In the genomic region with DNA sequence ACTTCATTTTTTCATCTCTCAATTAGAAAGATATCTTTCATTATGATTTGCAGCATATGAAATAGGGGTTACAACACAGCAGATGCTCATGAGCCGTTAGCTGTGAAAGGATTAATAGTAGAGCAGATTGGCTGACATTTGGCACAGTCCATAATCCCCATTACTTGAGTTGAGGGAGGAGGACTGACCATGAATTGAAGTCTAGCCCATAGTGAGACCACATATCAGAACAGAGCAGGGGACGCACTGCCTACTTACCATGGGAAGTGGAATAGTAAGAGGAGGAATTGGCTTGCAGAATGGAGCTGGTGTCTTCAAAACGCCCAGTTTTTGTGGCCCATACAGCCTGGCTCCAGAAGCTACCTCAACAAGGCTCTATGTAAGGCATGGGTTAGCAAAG, we compare ENCODE assay signal across 16 mouse cellular contexts.
DNase-seq lines count a peak whose midpoint lies in the region; ATAC-seq and TF ChIP-seq lines count a peak whose summit lies in the region.
"Had no signal": no experiment of that assay in that cellular context is flagged by ENCODE, and none has a peak within 500 bp of the region (broad histone marks: within the 10 kb centered on the region; RNA-seq: fewer than 3 reads in every experiment).

No protein-coding gene starts in this region.

- ATAC-seq in forebrain, embryonic 14.5 days = no peak
- no peak for ATAC-seq in forebrain, postnatal 0 days

- peaks cover 2% of the 10 kb centered on the region; the same call in 1 of the 2 replicates for H3K36me3 ChIP-seq in forebrain, embryonic 14.5 days (ENCODE audit: control insufficient read depth, insufficient read depth, low read length)
- no peaks in the 10 kb centered on the region for H3K36me3 ChIP-seq in forebrain, postnatal 0 days (ENCODE audit: insufficient read depth)
- no peaks in the 10 kb centered on the region for H3K36me3 ChIP-seq in thymus, adult 2 months (ENCODE audit: control insufficient read depth, insufficient read depth, low read length)
- H3K36me3 ChIP-seq: embryonic facial prominence, embryonic 13.5 days had no signal

- TF ChIP-seq CTCF in gastrocnemius, adult 2 months (IDR thresholded peaks at IDR 0.05) = no peak
- no peak for TF ChIP-seq CTCF in forebrain, postnatal 0 days (IDR thresholded peaks at IDR 0.05; ENCODE audit: low read depth)
- TF ChIP-seq CTCF in thymus, adult 2 months (IDR thresholded peaks at IDR 0.05; ENCODE audit: borderline replicate concordance, control insufficient read depth, extremely low read depth, insufficient read depth, low read length, poor library complexity) = no peak

- no peak overlapping the region for H3K9ac ChIP-seq in forebrain, embryonic 14.5 days (ENCODE audit: low read length)
- no peak overlapping the region for H3K9ac ChIP-seq in forebrain, postnatal 0 days
- H3K9ac ChIP-seq: embryonic facial prominence, embryonic 13.5 days had no signal

- no peak overlapping the region for H3K4me2 ChIP-seq in forebrain, embryonic 14.5 days (ENCODE audit: low read length)
- no peak overlapping the region for H3K4me2 ChIP-seq in forebrain, postnatal 0 days (ENCODE audit: low read depth)
- H3K4me2 ChIP-seq: embryonic facial prominence, embryonic 13.5 days had no signal

- WGBS in forebrain, embryonic 14.5 days = 67% methylated on average over 3 of the region's 3 CpGs
- WGBS in forebrain, postnatal 0 days = 62% methylated on average over 3 of the region's 3 CpGs
- WGBS in thymus, adult 2 months = 98% methylated on average over 3 of the region's 3 CpGs

- peak overlapping the region; percentile 25; the same call in 1 of the 2 replicates for H3K27ac ChIP-seq in gastrocnemius, adult 2 months
- H3K27ac ChIP-seq in forebrain, embryonic 14.5 days (ENCODE audit: low read depth, low read length) = 0 out of 2 replicates have a peak overlapping the region, but pooled peaks have one; percentile 52
- 0 out of 2 replicates have a peak overlapping the region, but pooled peaks have one; percentile 10 for H3K27ac ChIP-seq in forebrain, postnatal 0 days (ENCODE audit: low read depth, low read length)
- H3K27ac ChIP-seq in thymus, adult 2 months (ENCODE audit: control insufficient read depth, insufficient read depth, low read length) = no peak overlapping the region
- H3K27ac ChIP-seq: embryonic facial prominence, embryonic 13.5 days; hindbrain, embryonic 10.5 days; kidney, postnatal 0 days had no signal

- no peaks in the 10 kb centered on the region for H3K27me3 ChIP-seq in forebrain, embryonic 14.5 days (replicated peaks; ENCODE audit: control insufficient read depth, insufficient read depth, low read length)
- no peaks in the 10 kb centered on the region for H3K27me3 ChIP-seq in forebrain, postnatal 0 days (ENCODE audit: insufficient read depth, low read length)
- H3K27me3 ChIP-seq in thymus, adult 2 months (ENCODE audit: control insufficient read depth, insufficient read depth, low read length) = no peaks in the 10 kb centered on the region
- H3K27me3 ChIP-seq: embryonic facial prominence, embryonic 13.5 days had no signal

- no peak for TF ChIP-seq POLR2A in thymus, adult 2 months (IDR thresholded peaks at IDR 0.05; ENCODE audit: control insufficient read depth, extremely low read depth, insufficient read depth, low read length, poor library complexity)

- H3K4me3 ChIP-seq in gastrocnemius, adult 2 months = peak overlapping the region; percentile 13; the same call in 1 of the 2 replicates
- H3K4me3 ChIP-seq in forebrain, embryonic 14.5 days (ENCODE audit: low read depth, low read length) = no peak overlapping the region
- no peak overlapping the region for H3K4me3 ChIP-seq in forebrain, postnatal 0 days (ENCODE audit: low read depth, low read length)
- no peak overlapping the region for H3K4me3 ChIP-seq in thymus, adult 2 months (ENCODE audit: control insufficient read depth, insufficient read depth, low read length)
- H3K4me3 ChIP-seq: embryonic facial prominence, embryonic 13.5 days; hindbrain, embryonic 10.5 days had no signal

- no peaks in the 10 kb centered on the region for H3K4me1 ChIP-seq in forebrain, embryonic 14.5 days (ENCODE audit: control insufficient read depth, insufficient read depth, low read length)
- 0 out of 2 replicates have a peak, but pooled peaks cover 4% of the 10 kb centered on the region for H3K4me1 ChIP-seq in forebrain, postnatal 0 days (ENCODE audit: insufficient read depth)
- H3K4me1 ChIP-seq in thymus, adult 2 months (replicated peaks; ENCODE audit: control insufficient read depth, insufficient read depth, low read length) = no peaks in the 10 kb centered on the region

- no peaks in the 10 kb centered on the region for H3K9me3 ChIP-seq in forebrain, embryonic 14.5 days (replicated peaks; ENCODE audit: control insufficient read depth, low read length)
- no peaks in the 10 kb centered on the region for H3K9me3 ChIP-seq in forebrain, postnatal 0 days (ENCODE audit: low read length)
- H3K9me3 ChIP-seq: embryonic facial prominence, embryonic 13.5 days had no signal

- no peak for DNase-seq in gastrocnemius, adult 2 months
- DNase-seq in gastrocnemius, adult 18-20 months (ENCODE audit: low spot score) = no peak
- DNase-seq in left cerebral cortex, postnatal 4 days = peak; percentile 15
- DNase-seq in left cerebral cortex, adult 8-10 months (ENCODE audit: low spot score in 2 of 2) = no peak
- DNase-seq in forebrain, embryonic 14.5 days (ENCODE audit: low spot score) = peak; percentile 32
- peak; percentile 16 for DNase-seq in forebrain, postnatal 0 days
- no peak for DNase-seq in embryo, embryonic 10.5 days (ENCODE audit: low spot score)
- DNase-seq in thymus, adult 2 months = no peak
- DNase-seq: adrenal gland, adult 2 months; gastrocnemius, postnatal 36 days; kidney, adult 11 months; liver; lung, postnatal 36 days had no signal

- intact Hi-C loops in gastrocnemius, adult 2 months (cut with DNase I) = no loop called here
- intact Hi-C loops in left cerebral cortex, postnatal 4 days (cut with DNase I) = no loop called here

Comparison
In these comparisons a context has a peak if more than half of its experiments do, and no peak if none do; other contexts are left out.
1. DNase-seq: peak in left cerebral cortex, postnatal 4 days (single experiment), forebrain, embryonic 14.5 days (single experiment) and forebrain, postnatal 0 days (single experiment); none in gastrocnemius, adult 2 months (single experiment), gastrocnemius, adult 18-20 months (single experiment), left cerebral cortex, adult 8-10 months (0 of 2), embryo, embryonic 10.5 days (single experiment) and thymus, adult 2 months (single experiment).